Mouse (Mus musculus): ENCODE measurements around the gene Ankrd44. TPM values are rescaled to one million over a fixed set of nuclear protein-coding genes. Genes with fewer than 3 reads are reported as not detected.

Gene Ankrd44
- polyA plus RNA-seq, 1 experiment from 2014 or later, result 29.9 TPM

DNA sequence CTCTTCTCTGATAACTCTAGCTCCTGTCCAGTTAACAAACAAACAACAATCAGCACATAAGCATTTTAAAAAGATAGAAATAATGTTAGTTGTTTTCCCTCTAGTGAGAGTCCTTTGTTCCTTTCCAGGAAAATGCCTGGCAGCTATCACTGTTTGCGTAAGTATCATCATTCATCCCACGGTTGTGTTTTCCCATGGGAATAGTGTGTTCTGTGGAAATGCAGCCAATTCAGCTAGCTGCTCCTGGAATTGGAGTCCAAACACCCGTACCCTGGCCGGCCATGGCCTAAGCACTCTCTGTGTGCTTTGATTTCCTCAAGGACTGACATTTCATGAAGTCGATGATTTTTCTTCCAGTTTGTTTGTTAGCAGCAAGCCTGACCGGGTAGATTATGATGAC is 311.2 kb downstream of the Ankrd44 start:
- 81% methylated on average over 6 of the region's 6 CpGs for WGBS
- Histone ChIP-seq H3K4me3 (ENCODE audit: low read depth, low read length) (no peak overlapping the region), H3K9me3 (replicated peaks; ENCODE audit: control insufficient read depth, low read length, poor library complexity, severe bottlenecking) (no peaks in the 10 kb centered on the region), H3K4me1 (ENCODE audit: control insufficient read depth, insufficient read depth, low read length) (no peaks in the 10 kb centered on the region), H3K27me3 (ENCODE audit: control insufficient read depth, insufficient read depth, low read depth, low read length) (no peaks in the 10 kb centered on the region), H3K4me2 (ENCODE audit: low read length) (no peak overlapping the region), H3K9ac (ENCODE audit: low read depth, low read length) (no peak overlapping the region), H3K36me3 (ENCODE audit: control insufficient read depth, insufficient read depth, low read length) (no peaks in the 10 kb centered on the region), H3K27ac (ENCODE audit: low read length) (no peak overlapping the region)
- no peak for ATAC-seq

DNA sequence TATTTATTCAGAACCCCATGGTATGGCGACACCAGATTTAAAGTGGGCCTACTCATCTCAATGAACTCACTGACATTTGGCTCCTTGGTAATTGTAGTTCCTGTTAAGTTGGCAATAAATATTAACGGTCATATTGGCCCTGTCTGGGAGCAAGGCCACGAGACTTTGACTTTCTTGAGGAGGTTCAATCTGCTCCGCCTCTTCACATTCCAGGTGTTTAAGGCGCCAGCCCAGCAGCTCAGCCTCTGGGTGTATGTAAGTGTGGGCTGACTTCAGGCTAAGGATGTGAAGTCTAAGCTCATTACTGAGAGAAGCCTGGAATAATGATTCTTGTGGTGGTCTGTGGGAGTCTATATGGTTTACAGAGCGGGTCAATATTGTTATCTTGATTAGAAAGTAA is 313.8 kb downstream of the Ankrd44 start:
- WGBS, result 80% methylated on average over 6 of the region's 6 CpGs
- H3K36me3 ChIP-seq (ENCODE audit: control insufficient read depth, insufficient read depth, low read length), result no peaks in the 10 kb centered on the region

DNA sequence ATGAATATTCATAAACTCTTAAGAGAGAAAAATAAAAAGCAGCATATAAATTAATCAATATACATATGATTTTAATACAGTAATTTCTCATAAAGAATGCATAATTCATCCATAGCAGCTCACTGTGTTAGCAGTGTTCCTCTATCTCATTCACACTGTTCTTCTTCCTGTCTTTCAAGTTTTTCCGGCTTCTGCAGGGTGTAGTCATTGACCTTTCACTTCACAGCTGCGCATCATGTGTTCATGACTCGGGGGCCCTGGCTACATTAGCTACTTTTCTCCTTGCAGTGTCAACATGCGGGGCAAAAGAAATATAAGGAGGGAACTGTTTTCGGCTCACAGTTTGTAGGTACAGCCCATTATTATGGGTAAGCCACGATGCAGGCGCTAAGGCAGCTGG is 314.3 kb downstream of the Ankrd44 start:
- WGBS, result 72% methylated on average over 7 of the region's 7 CpGs
- Histone ChIP-seq H3K4me2 (ENCODE audit: low read length) (no peak overlapping the region), H3K4me3 (ENCODE audit: low read depth, low read length) (no peak overlapping the region), H3K4me1 (ENCODE audit: control insufficient read depth, insufficient read depth, low read length) (no peaks in the 10 kb centered on the region), H3K9me3 (replicated peaks; ENCODE audit: control insufficient read depth, low read length, poor library complexity, severe bottlenecking) (no peaks in the 10 kb centered on the region), H3K9ac (ENCODE audit: low read depth, low read length) (no peak overlapping the region), H3K27ac (ENCODE audit: low read length) (no peak overlapping the region), H3K36me3 (ENCODE audit: control insufficient read depth, insufficient read depth, low read length) (no peaks in the 10 kb centered on the region), H3K27me3 (ENCODE audit: control insufficient read depth, insufficient read depth, low read depth, low read length) (no peaks in the 10 kb centered on the region)
- ATAC-seq, result no peak

More for the DNA sequence above, 313.8 kb downstream of the Ankrd44 start:
- Histone ChIP-seq H3K4me1 (ENCODE audit: control insufficient read depth, insufficient read depth, low read length) (no peaks in the 10 kb centered on the region), H3K4me3 (ENCODE audit: low read depth, low read length) (no peak overlapping the region), H3K4me2 (ENCODE audit: low read length) (no peak overlapping the region), H3K9me3 (replicated peaks; ENCODE audit: control insufficient read depth, low read length, poor library complexity, severe bottlenecking) (no peaks in the 10 kb centered on the region), H3K27me3 (ENCODE audit: control insufficient read depth, insufficient read depth, low read depth, low read length) (no peaks in the 10 kb centered on the region), H3K27ac (ENCODE audit: low read length) (no peak overlapping the region), H3K9ac (ENCODE audit: low read depth, low read length) (no peak overlapping the region)
- ATAC-seq, result no peak

DNA sequence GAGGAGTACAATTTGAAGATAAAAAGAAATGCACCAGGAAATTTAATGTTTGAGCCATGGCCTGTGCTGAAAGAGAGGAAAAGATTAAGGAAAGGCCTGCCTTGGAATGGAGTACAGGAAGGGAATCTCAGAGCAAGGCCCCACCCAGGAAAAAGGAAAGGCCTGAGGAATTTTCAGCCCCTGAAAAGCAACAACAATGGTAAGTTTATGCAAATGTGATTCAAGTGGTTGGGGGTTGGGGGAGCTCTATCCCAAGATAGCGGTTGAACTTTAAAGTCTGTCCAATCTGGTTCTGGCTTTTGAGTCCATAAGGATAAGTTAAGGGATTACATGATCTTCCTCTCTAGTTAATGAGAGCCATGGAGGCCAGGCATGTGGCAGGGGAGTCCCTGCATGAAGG is 319.3 kb downstream of the Ankrd44 start:
- H3K4me3 ChIP-seq (ENCODE audit: low read depth, low read length), result no peak overlapping the region
- no peak overlapping the region for H3K9ac ChIP-seq (ENCODE audit: low read depth, low read length)
- 61% methylated on average over 1 of the region's 1 CpGs for WGBS
- no peaks in the 10 kb centered on the region for H3K27me3 ChIP-seq (ENCODE audit: control insufficient read depth, insufficient read depth, low read depth, low read length)
- no peak overlapping the region for H3K27ac ChIP-seq (ENCODE audit: low read length)
- H3K4me1 ChIP-seq (ENCODE audit: control insufficient read depth, insufficient read depth, low read length), result no peaks in the 10 kb centered on the region
- no peaks in the 10 kb centered on the region for H3K36me3 ChIP-seq (ENCODE audit: control insufficient read depth, insufficient read depth, low read length)
- no peak for ATAC-seq
- no peaks in the 10 kb centered on the region for H3K9me3 ChIP-seq (replicated peaks; ENCODE audit: control insufficient read depth, low read length, poor library complexity, severe bottlenecking)
- H3K4me2 ChIP-seq (ENCODE audit: low read length), result no peak overlapping the region

- Histone ChIP-seq H3K4me3 (ENCODE audit: low read depth, low read length) (no peak overlapping the region), H3K4me1 (ENCODE audit: control insufficient read depth, insufficient read depth, low read length) (no peaks in the 10 kb centered on the region), H3K9me3 (replicated peaks; ENCODE audit: control insufficient read depth, low read length, poor library complexity, severe bottlenecking) (0 out of 2 replicates have a peak, but pooled peaks cover 3% of the 10 kb centered on the region), H3K27ac (ENCODE audit: low read length) (no peak overlapping the region), H3K9ac (ENCODE audit: low read depth, low read length) (no peak overlapping the region), H3K27me3 (ENCODE audit: control insufficient read depth, insufficient read depth, low read depth, low read length) (no peaks in the 10 kb centered on the region), H3K36me3 (ENCODE audit: control insufficient read depth, insufficient read depth, low read length) (no peaks in the 10 kb centered on the region), H3K4me2 (ENCODE audit: low read length) (no peak overlapping the region)
- 95% methylated on average over 9 of the region's 9 CpGs for WGBS
- no peak for ATAC-seq
These were observed 324.5 kb downstream of the Ankrd44 start for GRCm38 (mm10) chr1:54601692-54602091.

DNA sequence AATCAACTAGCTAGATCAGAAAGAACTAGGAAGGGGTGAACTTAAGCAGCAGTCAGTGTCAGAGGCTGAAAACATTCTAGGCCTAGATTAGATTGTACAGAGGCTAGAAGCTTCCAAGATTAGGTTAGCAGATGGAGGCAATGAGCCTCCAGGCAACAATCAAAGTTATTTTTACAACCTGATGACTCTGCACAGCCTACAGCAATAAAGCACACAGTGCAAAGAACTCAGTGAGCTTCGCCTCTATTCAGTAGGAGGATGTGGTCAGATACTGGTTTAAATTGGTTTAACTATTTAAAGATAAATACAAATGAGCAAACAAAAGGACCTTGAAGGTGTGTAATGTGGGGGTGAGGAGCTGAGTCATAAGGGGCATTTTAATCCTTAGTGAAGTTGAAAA is 325.9 kb downstream of the Ankrd44 start:
- 94% methylated on average over 1 of the region's 1 CpGs for WGBS

DNA sequence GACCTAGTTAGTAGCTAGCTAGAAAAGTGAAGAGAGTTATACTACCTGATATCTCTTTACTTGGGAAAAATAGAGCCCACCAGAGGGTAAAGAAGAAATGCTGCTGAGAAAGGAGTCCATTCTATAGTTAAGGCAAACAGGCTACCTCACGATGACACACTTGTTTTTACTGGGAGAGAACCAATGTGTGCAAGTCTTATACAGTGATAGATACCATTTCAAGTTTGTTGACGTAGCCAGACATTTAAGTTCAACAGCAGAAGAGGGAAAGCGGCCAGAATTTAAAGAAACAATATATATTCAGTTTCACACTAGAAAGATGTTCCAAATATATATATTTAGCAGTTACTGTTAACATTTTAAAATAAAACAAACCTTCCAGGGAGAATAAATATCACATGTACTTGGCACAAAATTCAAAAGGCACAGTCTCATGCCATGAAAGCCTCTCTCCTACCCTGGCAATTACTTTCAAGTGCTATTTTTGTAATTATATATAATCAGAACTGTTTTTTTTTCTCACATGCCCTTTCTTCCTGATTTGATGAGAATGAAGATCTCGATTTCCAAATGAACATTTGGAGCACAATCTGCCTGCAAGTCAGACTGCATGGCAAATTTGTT is 328.5 kb downstream of the Ankrd44 start:
- Histone ChIP-seq H3K4me1 (ENCODE audit: control insufficient read depth, insufficient read depth, low read length) (no peaks in the 10 kb centered on the region), H3K4me3 (ENCODE audit: low read depth, low read length) (no peak overlapping the region), H3K9me3 (replicated peaks; ENCODE audit: control insufficient read depth, low read length, poor library complexity, severe bottlenecking) (0 out of 2 replicates have a peak, but pooled peaks cover 3% of the 10 kb centered on the region), H3K27ac (ENCODE audit: low read length) (no peak overlapping the region), H3K36me3 (ENCODE audit: control insufficient read depth, insufficient read depth, low read length) (no peaks in the 10 kb centered on the region), H3K27me3 (ENCODE audit: control insufficient read depth, insufficient read depth, low read depth, low read length) (no peaks in the 10 kb centered on the region), H3K9ac (ENCODE audit: low read depth, low read length) (no peak overlapping the region), H3K4me2 (ENCODE audit: low read length) (no peak overlapping the region)
- no peak for ATAC-seq
- WGBS, result 84% methylated on average over 4 of the region's 4 CpGs

More for the DNA sequence above, 325.9 kb downstream of the Ankrd44 start:
- Histone ChIP-seq H3K4me2 (ENCODE audit: low read length) (no peak overlapping the region), H3K9me3 (replicated peaks; ENCODE audit: control insufficient read depth, low read length, poor library complexity, severe bottlenecking) (0 out of 2 replicates have a peak, but pooled peaks cover 3% of the 10 kb centered on the region), H3K4me3 (ENCODE audit: low read depth, low read length) (no peak overlapping the region), H3K4me1 (ENCODE audit: control insufficient read depth, insufficient read depth, low read length) (no peaks in the 10 kb centered on the region), H3K27me3 (ENCODE audit: control insufficient read depth, insufficient read depth, low read depth, low read length) (no peaks in the 10 kb centered on the region), H3K9ac (ENCODE audit: low read depth, low read length) (no peak overlapping the region), H3K36me3 (ENCODE audit: control insufficient read depth, insufficient read depth, low read length) (no peaks in the 10 kb centered on the region), H3K27ac (ENCODE audit: low read length) (no peak overlapping the region)
- ATAC-seq, result no peak

GRCm38 (mm10) chr1:54596151-54596550 is 330.0 kb downstream of the Ankrd44 start:
- Histone ChIP-seq H3K4me3 (ENCODE audit: low read depth, low read length) (no peak overlapping the region), H3K9me3 (replicated peaks; ENCODE audit: control insufficient read depth, low read length, poor library complexity, severe bottlenecking) (0 out of 2 replicates have a peak, but pooled peaks cover 3% of the 10 kb centered on the region), H3K4me1 (ENCODE audit: control insufficient read depth, insufficient read depth, low read length) (no peaks in the 10 kb centered on the region), H3K36me3 (ENCODE audit: control insufficient read depth, insufficient read depth, low read length) (no peaks in the 10 kb centered on the region), H3K9ac (ENCODE audit: low read depth, low read length) (no peak overlapping the region), H3K27ac (ENCODE audit: low read length) (no peak overlapping the region), H3K27me3 (ENCODE audit: control insufficient read depth, insufficient read depth, low read depth, low read length) (no peaks in the 10 kb centered on the region), H3K4me2 (ENCODE audit: low read length) (no peak overlapping the region)
- ATAC-seq, result no peak
- WGBS, result 84% methylated on average over 2 of the region's 2 CpGs
